Mouse (Mus musculus) testis, postnatal 14 days (tissue): ENCODE results near the gene Gm21973.

Experiments
- DNase-seq: peaks from one replicate; pipeline ENCODE4 v3.0.0; 2021; ENCODE audit warnings: low spot score

Gene Gm21973

GRCm38 (mm10) chr15:10400415-10400814 is 75.2 kb downstream of the Gm21973 start:
- DNase-seq = no peak

GRCm38 (mm10) chr15:10409842-10410241 is 84.7 kb downstream of the Gm21973 start:
- DNase-seq = no peak

GRCm38 (mm10) chr15:10410881-10411280 is 85.7 kb downstream of the Gm21973 start:
- DNase-seq = no peak

GRCm38 (mm10) chr15:10413656-10414055 is 88.5 kb downstream of the Gm21973 start:
- no peak for DNase-seq

GRCm38 (mm10) chr15:10421138-10421784 is 96.1 kb downstream of the Gm21973 start:
- no peak for DNase-seq

GRCm38 (mm10) chr15:10421785-10422144 is 96.6 kb downstream of the Gm21973 start:
- DNase-seq = no peak
